Mouse (Mus musculus): ENCODE results near the gene Plcb1. TPM values are rescaled to one million over a fixed set of nuclear protein-coding genes. Genes with fewer than 3 reads are reported as not detected.

Plcb1 gene
- polyA plus RNA-seq, 1 experiment from 2014 or later, result 6.7 TPM

- peaks cover 23% of the 10 kb centered on the region for H3K4me1 ChIP-seq (replicated peaks)
- H3K27me3 ChIP-seq (ENCODE audit: insufficient read depth, poor library complexity, severe bottlenecking), result no peaks in the 10 kb centered on the region
- no peaks in the 10 kb centered on the region for H3K9me3 ChIP-seq
- 89% methylated on average over 4 of the region's 4 CpGs for WGBS
- no peak for DNase-seq (ENCODE audit: low spot score)
- H3K27ac ChIP-seq, result no peak overlapping the region
- no peak overlapping the region for H3K4me3 ChIP-seq
- no peaks in the 10 kb centered on the region for H3K36me3 ChIP-seq
These were observed 145.1 kb downstream of the Plcb1 start for GRCm38 (mm10) chr2:134930961-134931360.

- WGBS, result 89% methylated on average over 5 of the region's 5 CpGs
- Histone ChIP-seq H3K4me3 (no peak overlapping the region), H3K27ac (no peak overlapping the region), H3K9me3 (no peaks in the 10 kb centered on the region), H3K27me3 (ENCODE audit: insufficient read depth, poor library complexity, severe bottlenecking) (no peaks in the 10 kb centered on the region), H3K36me3 (no peaks in the 10 kb centered on the region), H3K4me1 (replicated peaks) (peaks cover 23% of the 10 kb centered on the region)
- DNase-seq (ENCODE audit: low spot score), result no peak
These were observed 146.0 kb downstream of the Plcb1 start for GRCm38 (mm10) chr2:134931756-134932421.

GRCm38 (mm10) chr2:134935469-134935868 is 149.6 kb downstream of the Plcb1 start:
- Histone ChIP-seq H3K4me3 (no peak overlapping the region), H3K4me1 (replicated peaks) (peaks cover 17% of the 10 kb centered on the region; the same call in 1 of the 2 replicates), H3K36me3 (no peaks in the 10 kb centered on the region), H3K27ac (no peak overlapping the region), H3K27me3 (ENCODE audit: insufficient read depth, poor library complexity, severe bottlenecking) (no peaks in the 10 kb centered on the region), H3K9me3 (no peaks in the 10 kb centered on the region)
- WGBS, result 94% methylated on average over 2 of the region's 2 CpGs
- DNase-seq (ENCODE audit: low spot score), result no peak

GRCm38 (mm10) chr2:134935970-134936649 is 150.2 kb downstream of the Plcb1 start:
- H3K27me3 ChIP-seq (ENCODE audit: insufficient read depth, poor library complexity, severe bottlenecking), result no peaks in the 10 kb centered on the region
- DNase-seq (ENCODE audit: low spot score), result no peak
- H3K4me3 ChIP-seq, result no peak overlapping the region
- no peak overlapping the region for H3K27ac ChIP-seq
- no peaks in the 10 kb centered on the region for H3K36me3 ChIP-seq
- peaks cover 10% of the 10 kb centered on the region; the same call in 1 of the 2 replicates for H3K4me1 ChIP-seq (replicated peaks)
- H3K9me3 ChIP-seq, result no peaks in the 10 kb centered on the region
- 92% methylated on average over 6 of the region's 6 CpGs for WGBS

- DNase-seq (ENCODE audit: low spot score), result no peak
- H3K9me3 ChIP-seq, result no peaks in the 10 kb centered on the region
- H3K36me3 ChIP-seq, result no peaks in the 10 kb centered on the region
- no peak overlapping the region for H3K4me3 ChIP-seq
- H3K4me1 ChIP-seq (replicated peaks), result peaks cover 9% of the 10 kb centered on the region; the same call in 1 of the 2 replicates
- H3K27me3 ChIP-seq (ENCODE audit: insufficient read depth, poor library complexity, severe bottlenecking), result no peaks in the 10 kb centered on the region
- H3K27ac ChIP-seq, result no peak overlapping the region
- 38% methylated on average over 1 of the region's 1 CpGs for WGBS
These were observed 151.8 kb downstream of the Plcb1 start for GRCm38 (mm10) chr2:134937666-134938065.

GRCm38 (mm10) chr2:134942039-134942438 is 156.2 kb downstream of the Plcb1 start:
- Histone ChIP-seq H3K9me3 (no peaks in the 10 kb centered on the region), H3K4me1 (replicated peaks) (peaks cover 14% of the 10 kb centered on the region; the same call in 1 of the 2 replicates), H3K27me3 (ENCODE audit: insufficient read depth, poor library complexity, severe bottlenecking) (no peaks in the 10 kb centered on the region), H3K4me3 (no peak overlapping the region), H3K27ac (no peak overlapping the region), H3K36me3 (no peaks in the 10 kb centered on the region)
- 79% methylated on average over 4 of the region's 4 CpGs for WGBS
- no peak for DNase-seq (ENCODE audit: low spot score)

- peak overlapping the region; percentile 12; the same call in 1 of the 2 replicates for H3K27ac ChIP-seq
- H3K9me3 ChIP-seq, result no peaks in the 10 kb centered on the region
- WGBS, result 16% methylated on average over 2 of the region's 2 CpGs
- H3K4me3 ChIP-seq, result no peak overlapping the region
- no peaks in the 10 kb centered on the region for H3K27me3 ChIP-seq (ENCODE audit: insufficient read depth, poor library complexity, severe bottlenecking)
- no peak for DNase-seq (ENCODE audit: low spot score)
- H3K36me3 ChIP-seq, result no peaks in the 10 kb centered on the region
- peaks cover 11% of the 10 kb centered on the region; the same call in 1 of the 2 replicates for H3K4me1 ChIP-seq (replicated peaks)
These were observed 157.1 kb downstream of the Plcb1 start for GRCm38 (mm10) chr2:134942919-134943318.

GRCm38 (mm10) chr2:134946331-134946730 is 160.5 kb downstream of the Plcb1 start:
- WGBS, result 83% methylated on average over 8 of the region's 8 CpGs
- Histone ChIP-seq H3K27ac (no peak overlapping the region), H3K36me3 (no peaks in the 10 kb centered on the region), H3K9me3 (no peaks in the 10 kb centered on the region), H3K4me1 (replicated peaks) (peaks cover 6% of the 10 kb centered on the region; the same call in 1 of the 2 replicates), H3K4me3 (no peak overlapping the region), H3K27me3 (ENCODE audit: insufficient read depth, poor library complexity, severe bottlenecking) (no peaks in the 10 kb centered on the region)
- DNase-seq (ENCODE audit: low spot score), result no peak

- WGBS, result 91% methylated on average over 1 of the region's 1 CpGs
- no peak for DNase-seq (ENCODE audit: low spot score)
- no peaks in the 10 kb centered on the region for H3K9me3 ChIP-seq
These were observed 161.0 kb downstream of the Plcb1 start for GRCm38 (mm10) chr2:134946911-134947310.

GRCm38 (mm10) chr2:134952088-134952487 is 166.2 kb downstream of the Plcb1 start:
- no peaks in the 10 kb centered on the region for H3K4me1 ChIP-seq (replicated peaks)
- H3K9me3 ChIP-seq, result no peaks in the 10 kb centered on the region
- no peaks in the 10 kb centered on the region for H3K36me3 ChIP-seq
- H3K4me3 ChIP-seq, result no peak overlapping the region
- H3K27ac ChIP-seq, result no peak overlapping the region
- DNase-seq (ENCODE audit: low spot score), result no peak
- H3K27me3 ChIP-seq (ENCODE audit: insufficient read depth, poor library complexity, severe bottlenecking), result no peaks in the 10 kb centered on the region
- WGBS, result 90% methylated on average over 5 of the region's 5 CpGs

More at GRCm38 (mm10) chr2:134946911-134947310, 161.0 kb downstream of the Plcb1 start:
- H3K36me3 ChIP-seq, result no peaks in the 10 kb centered on the region
- H3K4me3 ChIP-seq, result no peak overlapping the region
- peaks cover 6% of the 10 kb centered on the region; the same call in 1 of the 2 replicates for H3K4me1 ChIP-seq (replicated peaks)
- no peak overlapping the region for H3K27ac ChIP-seq
- H3K27me3 ChIP-seq (ENCODE audit: insufficient read depth, poor library complexity, severe bottlenecking), result no peaks in the 10 kb centered on the region

GRCm38 (mm10) chr2:134956436-134956835 is 170.6 kb downstream of the Plcb1 start:
- Histone ChIP-seq H3K36me3 (no peaks in the 10 kb centered on the region), H3K4me3 (no peak overlapping the region), H3K27ac (no peak overlapping the region), H3K27me3 (ENCODE audit: insufficient read depth, poor library complexity, severe bottlenecking) (no peaks in the 10 kb centered on the region), H3K9me3 (no peaks in the 10 kb centered on the region), H3K4me1 (replicated peaks) (no peaks in the 10 kb centered on the region)
- DNase-seq (ENCODE audit: low spot score), result no peak
- 90% methylated on average over 4 of the region's 4 CpGs for WGBS

- Histone ChIP-seq H3K27me3 (ENCODE audit: insufficient read depth, poor library complexity, severe bottlenecking) (no peaks in the 10 kb centered on the region), H3K36me3 (no peaks in the 10 kb centered on the region), H3K9me3 (no peaks in the 10 kb centered on the region), H3K4me3 (no peak overlapping the region), H3K27ac (no peak overlapping the region), H3K4me1 (replicated peaks) (no peaks in the 10 kb centered on the region)
- WGBS, result 87% methylated on average over 4 of the region's 4 CpGs
- DNase-seq (ENCODE audit: low spot score), result no peak
These were observed 180.3 kb downstream of the Plcb1 start for GRCm38 (mm10) chr2:134966131-134966530.

- H3K27me3 ChIP-seq (ENCODE audit: insufficient read depth, poor library complexity, severe bottlenecking), result no peaks in the 10 kb centered on the region
- no peaks in the 10 kb centered on the region for H3K36me3 ChIP-seq
- H3K4me3 ChIP-seq, result no peak overlapping the region
- no peak for DNase-seq (ENCODE audit: low spot score)
- no peak overlapping the region for H3K27ac ChIP-seq
- no peaks in the 10 kb centered on the region for H3K9me3 ChIP-seq
- H3K4me1 ChIP-seq (replicated peaks), result no peaks in the 10 kb centered on the region
- WGBS, result 90% methylated on average over 3 of the region's 3 CpGs
These were observed 182.5 kb downstream of the Plcb1 start for GRCm38 (mm10) chr2:134968380-134968779.
